Mouse (Mus musculus) v-Abl transformed pro-B cells (cell line): ENCODE measurements around the gene Ranbp9.
"Not testable (repeated sequence)": the region's sequence is repeated elsewhere in the genome, so short reads cannot be mapped to it uniquely, and the experiment has no call there.

Source experiments
- in situ Hi-C, 2 experiments: fragments of 400-800 bp; cut with MboI; formaldehyde crosslinking; loops; one replicate each; pipeline ENCODE4 v1.15.1; 2025; ENCODE audit not compliant: unreplicated experiment in 2 of 2

Ranbp9 gene

DNA sequence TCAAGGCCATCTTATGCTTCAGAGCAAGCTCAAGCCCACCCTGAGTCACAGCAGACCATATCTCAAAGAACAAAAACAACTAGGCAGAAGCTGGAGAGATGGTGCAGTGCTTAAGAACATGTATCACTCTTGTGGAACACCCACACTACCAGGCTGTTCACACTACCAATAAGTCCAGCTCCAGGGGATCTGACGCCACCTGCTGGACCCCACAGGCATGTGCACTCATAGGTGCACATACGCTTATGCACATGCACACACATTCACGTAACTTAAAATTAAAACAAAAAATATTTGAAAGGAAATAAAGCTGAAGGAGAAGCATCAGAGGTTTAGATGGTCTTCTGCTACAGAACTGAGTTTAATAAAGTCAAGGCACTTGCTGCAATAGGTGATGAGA, 16.7 kb upstream of the Ranbp9 start:
- in situ Hi-C loops = no loop called here

DNA sequence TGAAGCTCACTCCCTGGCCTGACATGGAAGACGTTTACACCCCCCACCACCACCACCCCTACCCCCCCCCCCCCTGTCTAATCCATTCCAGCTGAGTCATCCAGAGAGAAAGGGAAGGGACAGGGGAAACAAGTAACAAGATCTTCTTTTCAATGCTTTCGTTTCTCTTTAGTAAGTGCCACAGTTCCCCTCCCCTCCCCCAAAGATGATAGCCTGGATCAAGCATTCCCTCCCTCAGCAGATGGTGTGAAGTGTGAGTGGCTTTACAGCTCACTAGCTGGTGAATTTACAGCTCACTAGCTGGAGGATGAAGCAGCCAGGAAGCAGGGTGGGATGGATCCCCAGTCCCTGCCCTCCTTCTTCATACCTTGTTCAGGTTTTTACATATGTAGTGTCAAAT, 15.6 kb upstream of the Ranbp9 start:
- in situ Hi-C loops = no loop called here

- in situ Hi-C loops = no loop called here
Measured at GRCm38 (mm10) chr13:43495645-43496044, 14.6 kb upstream of the Ranbp9 start.

- in situ Hi-C loops = no loop called here
Measured at GRCm38 (mm10) chr13:43493725-43494124, 12.6 kb upstream of the Ranbp9 start.

DNA sequence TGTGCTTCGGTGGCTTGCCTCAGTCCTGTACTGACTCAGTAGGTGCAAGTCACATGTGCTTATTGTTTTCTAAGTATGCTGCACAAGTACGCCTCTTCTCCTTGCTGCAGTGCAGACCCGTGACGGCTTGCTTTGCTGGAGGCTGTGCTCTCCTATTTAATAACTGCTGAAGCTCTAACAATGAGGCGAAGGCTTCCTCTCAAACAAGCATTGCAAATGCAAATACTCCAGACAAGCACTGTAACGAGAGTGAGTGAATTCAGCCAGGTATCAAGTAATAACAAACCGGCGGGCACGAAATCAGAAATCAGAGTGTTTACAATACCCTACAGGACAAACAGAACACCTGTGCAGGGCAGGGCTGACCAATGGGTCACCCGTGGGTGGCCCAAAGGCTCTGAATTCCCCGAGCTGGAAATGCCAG, 12.0 kb upstream of the Ranbp9 start:
- in situ Hi-C loops = no loop called here

DNA sequence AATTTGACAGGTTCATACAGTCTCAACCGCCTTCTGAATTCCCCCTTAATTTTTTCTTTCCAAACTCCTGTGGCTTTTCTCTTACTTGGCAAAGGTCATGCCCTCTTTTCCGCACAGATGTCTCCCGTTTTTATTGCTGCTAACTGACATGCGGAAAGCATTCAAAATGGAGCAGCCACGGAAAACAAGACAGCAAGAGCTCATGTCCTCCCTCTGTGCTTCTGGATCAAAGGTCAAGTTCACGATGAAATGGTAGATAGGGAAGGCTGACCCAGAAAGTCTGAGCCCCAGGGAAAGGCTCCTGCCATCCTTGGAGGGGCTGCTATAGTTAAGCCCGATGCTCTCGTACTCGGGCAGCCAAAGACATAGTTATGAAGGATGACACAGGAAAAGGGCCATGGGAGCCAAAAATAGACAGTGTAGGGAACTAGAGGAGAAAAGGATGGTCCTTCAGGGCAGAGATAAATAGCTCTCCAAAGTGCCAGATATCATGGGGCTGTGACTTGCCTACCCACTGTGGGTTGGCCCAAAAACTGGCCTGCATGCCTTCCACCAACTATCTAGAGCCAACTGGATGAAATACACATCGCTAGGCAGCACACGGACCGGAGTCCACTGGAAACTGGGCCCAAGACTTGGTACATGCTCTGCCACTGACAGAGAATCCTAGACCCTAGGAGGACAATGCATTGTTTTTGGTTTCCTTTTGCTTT, 5.6 kb upstream of the Ranbp9 start:
- in situ Hi-C loops = no loop called here

GRCm38 (mm10) chr13:43485278-43485976, 4.3 kb upstream of the Ranbp9 start:
- in situ Hi-C loops = no loop called here

DNA sequence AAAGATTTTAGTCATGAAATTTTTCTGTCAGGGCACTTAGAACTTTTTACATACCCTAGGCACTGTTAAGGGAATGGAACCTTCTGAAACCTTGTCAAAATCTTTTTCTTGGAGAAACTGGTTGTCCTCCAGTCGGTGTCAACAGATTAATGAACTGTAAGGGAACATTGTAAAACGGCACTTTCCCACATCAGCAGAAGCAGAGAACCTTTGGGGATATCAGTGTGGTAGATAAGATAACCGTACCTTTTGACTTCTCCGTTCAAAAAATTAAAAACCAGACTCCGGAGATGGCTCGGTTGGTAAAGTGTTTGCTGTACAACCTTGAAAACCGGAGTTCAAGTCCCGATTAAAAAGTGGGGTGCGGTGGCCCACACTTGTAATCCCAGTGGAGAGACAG, 1.7 kb upstream of the Ranbp9 start:
- in situ Hi-C loops = loop anchor here in 1 of 2 experiments (5.0 kb wide), 1 partner anchor 80 kb away; no protein-coding TSS in a partner anchor

DNA sequence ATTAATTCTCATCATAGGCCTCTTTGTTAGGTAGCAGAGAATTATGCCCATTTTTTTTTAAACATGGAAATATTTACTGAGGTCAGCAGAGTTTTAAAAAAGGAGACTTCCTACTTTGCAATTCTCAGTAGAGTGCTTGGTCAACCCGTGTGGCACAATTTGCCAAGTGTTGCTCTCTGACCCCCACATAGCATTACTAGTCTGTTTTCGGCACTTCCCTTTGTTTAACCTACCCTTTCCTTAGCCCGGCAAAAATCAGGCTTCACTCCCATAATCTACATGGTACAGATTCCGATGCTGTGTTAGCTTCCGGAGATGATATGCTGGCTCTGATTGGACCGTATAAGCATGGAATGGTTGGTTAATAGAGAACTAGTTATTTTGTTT, 770 bp upstream of the Ranbp9 start:
- in situ Hi-C loops = loop anchor here in 1 of 2 experiments (5.0 kb wide), 1 partner anchor 80 kb away; no protein-coding TSS in a partner anchor

DNA sequence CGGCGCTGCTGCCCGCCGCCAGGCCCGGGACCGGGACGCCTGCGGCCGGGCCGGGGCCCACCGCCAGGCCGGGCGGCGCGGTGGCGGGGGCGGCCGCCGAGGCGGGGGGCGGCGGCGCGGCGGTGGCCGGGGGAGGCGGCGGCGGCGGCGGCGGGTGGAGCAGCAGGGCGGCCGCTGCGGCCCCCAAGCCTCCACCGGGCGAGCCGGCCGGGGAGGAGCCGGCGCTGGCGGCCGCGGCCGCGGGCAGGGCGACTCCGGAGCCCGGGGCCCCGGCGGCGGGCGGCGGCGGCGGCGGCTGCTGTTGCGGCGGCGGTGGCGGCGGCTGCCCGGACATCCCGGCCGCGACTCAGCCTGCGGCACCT, 506 bp downstream of the Ranbp9 start:
- in situ Hi-C loops = loop anchor here in 1 of 2 experiments (5.0 kb wide), 1 partner anchor 78 kb away; no protein-coding TSS in a partner anchor

DNA sequence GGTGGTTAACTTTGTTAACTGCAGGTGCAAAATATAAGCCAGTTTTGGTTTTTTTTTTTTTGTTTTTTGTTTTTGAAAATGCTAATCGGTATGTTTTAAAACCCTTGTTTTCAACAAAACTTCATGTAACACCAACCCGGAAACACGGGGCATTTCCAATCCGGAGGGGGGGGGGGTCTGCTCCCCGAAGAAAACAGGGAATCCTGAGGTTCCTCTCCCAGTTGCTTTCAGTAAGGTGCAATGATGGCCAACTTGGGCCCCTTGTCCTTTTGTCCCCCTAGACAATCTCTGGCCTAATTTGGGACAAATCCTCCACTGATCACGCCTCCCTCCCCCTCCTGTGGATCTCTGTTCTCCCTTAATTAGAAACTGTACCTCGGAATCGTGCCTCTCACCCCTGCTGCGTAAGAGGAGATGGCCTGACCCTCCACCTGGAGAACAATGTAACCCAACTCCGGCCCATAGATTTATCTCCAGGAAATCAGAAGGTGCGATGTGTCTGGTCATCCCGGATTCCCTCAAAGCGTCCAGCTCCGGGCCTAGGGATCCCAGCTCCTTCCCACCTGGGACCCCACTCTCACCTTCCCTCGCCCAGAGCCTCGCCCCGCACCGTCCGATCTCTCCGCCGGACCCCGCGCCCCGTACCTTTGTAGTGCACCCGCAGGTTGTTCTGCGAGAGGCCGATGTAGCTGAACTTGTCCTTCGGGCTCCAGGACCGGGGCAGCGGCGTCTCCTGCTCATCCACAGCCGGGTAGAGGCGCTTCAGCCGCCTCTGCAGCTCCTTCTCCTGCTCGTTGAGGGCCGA, 1.1 kb downstream of the Ranbp9 start:
- in situ Hi-C loops = loop anchor here in 1 of 2 experiments (5.0 kb wide), 1 partner anchor 78 kb away; no protein-coding TSS in a partner anchor

- in situ Hi-C loops = no loop called here
Measured at GRCm38 (mm10) chr13:43479024-43479705, 1.9 kb downstream of the Ranbp9 start.

GRCm38 (mm10) chr13:43478586-43478985, 2.5 kb downstream of the Ranbp9 start:
- in situ Hi-C loops = no loop called here

- in situ Hi-C loops = no loop called here
Measured at GRCm38 (mm10) chr13:43477098-43477697, 3.9 kb downstream of the Ranbp9 start.

GRCm38 (mm10) chr13:43476226-43476625, 4.9 kb downstream of the Ranbp9 start:
- in situ Hi-C loops = no loop called here

DNA sequence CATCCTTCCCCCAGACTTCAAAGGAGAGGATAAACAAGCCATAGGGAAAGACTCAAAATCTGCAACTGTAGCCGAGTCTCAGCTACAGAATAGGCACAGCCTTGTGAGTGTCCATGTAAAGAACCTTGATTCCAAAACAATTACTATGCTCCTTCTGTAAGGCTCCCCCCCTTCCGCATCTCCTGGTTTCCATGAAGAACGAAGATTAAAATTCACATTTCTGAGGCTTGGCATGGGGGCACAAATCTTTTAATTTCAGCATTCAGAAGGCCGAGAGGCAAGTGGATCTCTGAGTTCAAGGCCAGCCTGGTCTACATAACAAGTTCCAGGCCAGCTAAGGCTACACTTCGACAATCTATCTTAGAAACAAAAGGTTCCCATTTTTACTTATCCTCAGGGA, 6.4 kb downstream of the Ranbp9 start:
- in situ Hi-C loops = no loop called here

GRCm38 (mm10) chr13:43471861-43472260, 9.2 kb downstream of the Ranbp9 start:
- in situ Hi-C loops = not testable (repeated sequence)

DNA sequence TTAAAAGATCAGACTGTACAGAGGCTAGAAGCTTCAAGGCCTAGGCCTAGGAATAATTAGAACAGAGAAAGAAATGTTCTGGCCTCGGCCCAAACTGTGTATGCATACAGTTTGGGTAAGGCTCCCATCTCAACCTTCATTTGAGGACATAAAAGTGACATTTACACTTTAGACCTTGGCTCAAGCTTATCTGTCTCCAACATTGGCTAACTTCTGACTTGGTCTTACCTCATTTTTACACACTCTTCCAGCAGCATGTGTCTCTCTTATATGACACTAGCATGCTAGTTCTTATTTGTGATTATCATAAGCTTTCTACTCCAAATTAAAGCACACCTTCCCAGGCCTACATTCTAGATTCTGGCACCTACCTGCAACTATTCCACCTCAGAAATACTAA, 11.5 kb downstream of the Ranbp9 start:
- in situ Hi-C loops = no loop called here

DNA sequence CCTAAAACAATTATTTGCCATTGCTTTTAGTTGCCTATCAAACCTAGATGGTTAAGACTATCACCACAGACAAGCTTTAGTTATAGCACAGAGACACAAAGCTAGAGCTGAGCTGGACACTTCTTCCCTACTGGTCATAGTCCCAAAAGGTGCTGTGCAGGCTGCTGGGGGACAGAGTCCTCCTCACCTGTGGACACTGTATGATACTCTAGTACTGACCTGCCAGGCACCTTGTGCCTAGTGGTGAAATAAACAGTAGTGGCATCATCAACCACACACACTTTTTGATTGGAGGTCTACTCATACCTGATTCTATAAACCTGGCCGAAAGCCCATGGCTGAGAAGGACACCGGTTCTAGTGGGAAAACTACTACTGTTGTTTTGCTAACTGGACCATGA, 16.5 kb downstream of the Ranbp9 start:
- in situ Hi-C loops = no loop called here

DNA sequence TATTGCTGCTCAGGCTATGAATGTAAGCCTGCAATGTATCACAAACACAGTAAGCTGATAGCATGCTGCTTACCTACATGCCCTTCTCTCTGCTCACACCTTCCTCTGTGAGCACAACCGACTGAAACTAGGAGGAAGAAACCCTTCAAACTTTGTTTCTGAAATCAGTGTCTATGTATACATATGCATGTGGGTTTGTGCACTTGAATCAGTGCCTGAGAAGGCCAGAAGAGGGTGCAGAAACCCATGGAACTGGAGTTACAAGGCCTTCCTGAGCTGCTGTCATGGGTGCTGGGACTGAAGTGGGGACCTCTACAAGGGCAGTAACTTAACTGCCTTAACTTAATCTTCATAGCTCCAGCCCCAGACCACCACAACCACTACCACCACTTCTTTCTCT, 23.9 kb downstream of the Ranbp9 start:
- in situ Hi-C loops = no loop called here
